Mouse (Mus musculus): Measurements from ENCODE around the gene Mto1.
"Not testable (repeated sequence)": the region's sequence is repeated elsewhere in the genome, so short reads cannot be mapped to it uniquely, and the experiment has no call there.

Mto1 gene

GRCm38 (mm10) chr9:78476531-78477020, 28.6 kb downstream of the Mto1 start:
- DNase-seq, result no peak

GRCm38 (mm10) chr9:78477021-78477551, 29.1 kb downstream of the Mto1 start:
- DNase-seq, result no peak

- DNase-seq, result not testable (repeated sequence)
These were observed 30.1 kb downstream of the Mto1 start for GRCm38 (mm10) chr9:78478009-78478605.

- not testable (repeated sequence) for DNase-seq
These were observed 31.3 kb downstream of the Mto1 start for GRCm38 (mm10) chr9:78479308-78479707.

- not testable (repeated sequence) for DNase-seq
These were observed 32.2 kb downstream of the Mto1 start for GRCm38 (mm10) chr9:78480227-78480626.

GRCm38 (mm10) chr9:78480706-78481358, 32.8 kb downstream of the Mto1 start:
- peak; percentile 77 to 83 for DNase-seq

- DNase-seq, result peak; percentile 98 to 99
These were observed 33.7 kb downstream of the Mto1 start for GRCm38 (mm10) chr9:78481423-78482331.

- DNase-seq, result peak in 1 of 2 experiments; percentile 18
These were observed 34.4 kb downstream of the Mto1 start for GRCm38 (mm10) chr9:78482386-78482785.

GRCm38 (mm10) chr9:78484660-78485059, 36.7 kb downstream of the Mto1 start:
- no peak for DNase-seq

- not testable (repeated sequence) for DNase-seq
These were observed 40.0 kb downstream of the Mto1 start for GRCm38 (mm10) chr9:78488021-78488420.

- DNase-seq, result peak; percentile 71 to 72
These were observed 40.9 kb downstream of the Mto1 start, which contains the start of gene Eef1a1 for GRCm38 (mm10) chr9:78488890-78489420. TSS of gene Eef1a1 (minus strand) at chr9:78489151.

- no peak for DNase-seq
These were observed 43.2 kb downstream of the Mto1 start for GRCm38 (mm10) chr9:78491169-78491568.

- no peak for DNase-seq
These were observed 44.2 kb downstream of the Mto1 start for GRCm38 (mm10) chr9:78492254-78492653.

- DNase-seq, result no peak
These were observed 45.2 kb downstream of the Mto1 start for GRCm38 (mm10) chr9:78493171-78493570.

- no peak for DNase-seq
These were observed 52.4 kb downstream of the Mto1 start for GRCm38 (mm10) chr9:78500386-78500785.

- no peak for DNase-seq
These were observed 53.3 kb downstream of the Mto1 start for GRCm38 (mm10) chr9:78501284-78501683.

GRCm38 (mm10) chr9:78503223-78504079, 55.4 kb downstream of the Mto1 start:
- no peak for DNase-seq

- no peak for DNase-seq
These were observed 56.1 kb downstream of the Mto1 start for GRCm38 (mm10) chr9:78504133-78504532.

- no peak for DNase-seq
These were observed 56.7 kb downstream of the Mto1 start for GRCm38 (mm10) chr9:78504679-78505078.

- no peak for DNase-seq
These were observed 57.2 kb downstream of the Mto1 start for GRCm38 (mm10) chr9:78505223-78505622.

GRCm38 (mm10) chr9:78506002-78506721, 58.2 kb downstream of the Mto1 start:
- no peak for DNase-seq
